Mouse (Mus musculus): ENCODE data around the gene Kifc1.
"Not testable (repeated sequence)": the region's sequence is repeated elsewhere in the genome, so short reads cannot be mapped to it uniquely, and the experiment has no call there.

Kifc1 gene

DNA sequence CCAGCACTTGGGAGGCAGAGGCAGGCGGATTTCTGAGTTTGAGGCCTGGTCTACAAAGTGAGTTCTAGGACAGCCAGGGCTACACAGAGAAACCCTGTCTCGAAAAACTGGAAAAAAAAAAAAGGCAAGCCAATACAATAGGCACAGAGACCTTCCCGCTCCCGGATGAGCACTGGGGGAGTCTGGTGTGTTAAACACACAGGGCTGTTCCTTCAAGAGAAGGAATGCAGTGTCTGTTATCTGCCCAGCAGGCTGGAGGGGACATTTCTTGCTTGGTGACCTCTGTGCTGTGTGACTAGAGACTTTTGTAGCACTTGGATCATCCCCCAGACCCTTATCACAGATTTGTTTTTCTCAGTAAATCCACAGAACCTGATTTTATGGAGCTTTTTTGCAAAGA is 11.2 kb upstream of the Kifc1 start:
- in situ Hi-C loops (cut with MboI): no loop called here

- in situ Hi-C loops (cut with MboI): no loop called here
These were observed 10.5 kb upstream of the Kifc1 start for GRCm38 (mm10) chr17:33900989-33901314.

- in situ Hi-C loops (cut with MboI): no loop called here
These were observed 10.0 kb upstream of the Kifc1 start for GRCm38 (mm10) chr17:33900281-33900988.

- in situ Hi-C loops (cut with MboI): no loop called here
These were observed 9.2 kb upstream of the Kifc1 start for GRCm38 (mm10) chr17:33899642-33900041.

DNA sequence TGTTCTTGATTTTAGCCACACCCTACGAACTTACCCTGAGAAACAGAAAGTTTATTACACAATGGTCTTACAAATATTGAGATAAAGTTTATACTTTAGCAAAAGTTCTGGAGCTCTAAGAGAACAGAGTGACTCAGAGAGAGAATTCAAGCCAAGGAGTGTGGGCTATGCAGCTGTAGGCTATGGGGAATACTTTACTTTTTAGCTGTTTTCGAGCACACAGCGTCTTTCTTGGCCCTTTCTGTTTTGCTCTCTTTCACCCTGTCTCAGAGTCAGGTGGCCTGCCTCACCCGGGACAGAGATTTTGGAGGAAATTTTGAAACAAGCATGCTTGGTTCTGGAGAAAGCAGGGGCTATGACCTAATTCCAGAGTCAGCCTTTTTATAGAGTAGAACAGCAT is 7.7 kb upstream of the Kifc1 start:
- in situ Hi-C loops (cut with MboI): not testable (repeated sequence)

GRCm38 (mm10) chr17:33897114-33897794 is 6.8 kb upstream of the Kifc1 start:
- in situ Hi-C loops (cut with MboI): no loop called here

DNA sequence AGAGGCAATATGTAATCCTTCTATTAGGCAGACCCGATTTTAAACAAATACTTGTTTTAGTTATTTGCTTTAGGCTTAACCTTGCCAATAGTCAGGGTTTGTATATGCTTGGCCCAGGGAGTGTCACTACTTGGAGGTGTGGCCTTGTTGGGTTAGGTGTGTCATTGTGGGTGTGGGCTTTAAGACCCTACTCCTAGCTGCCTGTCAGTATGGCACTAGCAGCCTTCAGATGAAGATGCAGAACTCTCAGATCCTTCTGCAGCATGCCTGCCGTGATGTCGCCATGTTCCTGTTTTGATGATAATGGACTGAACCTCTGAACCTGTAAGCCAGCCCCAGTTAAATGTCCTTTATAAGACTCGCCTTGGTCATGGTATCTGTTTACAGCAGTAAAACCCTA is 2.5 kb upstream of the Kifc1 start:
- in situ Hi-C loops (cut with MboI): not testable (repeated sequence)

DNA sequence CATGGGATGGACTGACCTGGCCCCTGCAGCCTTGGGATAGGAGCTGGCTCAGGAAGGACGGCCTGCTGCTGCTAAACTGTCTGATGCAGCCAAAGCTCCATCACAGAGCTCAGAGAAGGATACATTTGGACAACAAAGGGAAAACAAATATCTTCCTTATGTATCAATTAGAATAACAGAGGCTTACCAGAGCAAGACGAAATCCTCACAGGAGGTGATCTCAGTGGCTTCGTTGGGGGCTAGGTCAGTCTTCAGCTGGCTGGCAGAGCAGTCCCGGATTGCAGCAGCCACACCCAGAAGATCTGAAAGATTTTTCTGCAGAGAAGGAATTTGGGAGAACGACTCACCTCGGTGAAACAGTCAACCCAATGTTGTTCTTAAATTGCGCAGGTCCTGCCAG is 2.0 kb upstream of the Kifc1 start:
- in situ Hi-C loops (cut with MboI): no loop called here

- in situ Hi-C loops (cut with MboI): not testable (repeated sequence)
These were observed 1.4 kb upstream of the Kifc1 start for GRCm38 (mm10) chr17:33891892-33892291.

- in situ Hi-C loops (cut with MboI): no loop called here
These were observed 896 bp upstream of the Kifc1 start for GRCm38 (mm10) chr17:33891357-33891756.

DNA sequence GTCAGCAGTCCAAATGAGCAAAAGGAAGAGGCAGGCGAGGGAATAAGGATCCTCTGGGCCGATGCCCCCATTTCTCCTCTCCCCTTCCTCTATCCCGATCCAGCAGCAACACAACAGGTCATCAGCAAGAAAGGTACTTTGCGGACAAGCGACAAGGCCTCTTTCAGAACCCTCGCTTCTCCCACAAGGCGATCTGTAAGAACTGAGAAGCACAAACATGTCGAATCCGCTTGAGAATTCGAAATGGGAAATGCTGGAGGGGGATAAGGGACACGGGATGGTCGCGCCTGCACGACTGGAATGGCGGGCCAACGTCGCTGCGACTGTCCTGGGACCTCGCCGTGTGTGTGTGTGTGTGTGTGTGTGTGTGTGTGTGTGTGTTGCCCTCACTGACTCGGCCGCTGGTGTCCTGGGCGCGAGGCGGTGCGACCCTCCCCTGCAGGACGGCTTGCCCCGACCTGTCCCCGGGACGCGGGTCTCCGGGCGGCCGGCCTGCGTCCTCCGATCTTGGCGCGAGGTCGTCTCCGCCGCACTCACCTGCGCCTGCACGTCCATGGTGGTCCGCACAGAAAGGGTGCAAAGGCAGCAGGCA is 424 bp downstream of the Kifc1 start:
- in situ Hi-C loops (cut with MboI): not testable (repeated sequence)

- in situ Hi-C loops (cut with MboI): not testable (repeated sequence)
These were observed 2.2 kb downstream of the Kifc1 start for GRCm38 (mm10) chr17:33888230-33888629.

DNA sequence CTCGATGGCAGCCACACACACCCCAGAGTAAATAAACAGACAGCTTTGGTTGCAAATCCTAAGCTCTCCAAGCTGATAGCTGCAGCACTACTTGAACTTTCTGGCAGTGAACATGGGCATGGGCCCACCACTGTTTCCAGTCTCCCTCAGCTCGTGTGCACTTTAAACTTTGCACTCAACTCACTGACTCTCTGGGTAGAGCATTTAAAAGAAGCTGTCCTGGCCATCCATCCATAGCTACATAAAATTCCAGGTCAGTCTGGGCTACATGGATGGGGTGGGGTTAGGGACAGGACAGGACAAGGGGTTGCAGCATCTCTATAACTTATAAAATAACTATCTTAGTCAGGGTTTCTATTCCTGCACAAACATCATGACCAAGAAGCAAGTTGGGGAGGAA is 2.7 kb downstream of the Kifc1 start:
- in situ Hi-C loops (cut with MboI): not testable (repeated sequence)

- in situ Hi-C loops (cut with MboI): not testable (repeated sequence)
These were observed 6.1 kb downstream of the Kifc1 start for GRCm38 (mm10) chr17:33884320-33884719.

- in situ Hi-C loops (cut with MboI): not testable (repeated sequence)
These were observed 14.7 kb downstream of the Kifc1 start for GRCm38 (mm10) chr17:33875797-33876196.

- in situ Hi-C loops (cut with MboI): no loop called here
These were observed 16.1 kb downstream of the Kifc1 start for GRCm38 (mm10) chr17:33874411-33874810.

GRCm38 (mm10) chr17:33873537-33873936 is 16.9 kb downstream of the Kifc1 start, which contains the start of gene Gm7029:
Gm7029 (plus strand) TSS chr17:33873837.
- in situ Hi-C loops (cut with MboI): not testable (repeated sequence)

DNA sequence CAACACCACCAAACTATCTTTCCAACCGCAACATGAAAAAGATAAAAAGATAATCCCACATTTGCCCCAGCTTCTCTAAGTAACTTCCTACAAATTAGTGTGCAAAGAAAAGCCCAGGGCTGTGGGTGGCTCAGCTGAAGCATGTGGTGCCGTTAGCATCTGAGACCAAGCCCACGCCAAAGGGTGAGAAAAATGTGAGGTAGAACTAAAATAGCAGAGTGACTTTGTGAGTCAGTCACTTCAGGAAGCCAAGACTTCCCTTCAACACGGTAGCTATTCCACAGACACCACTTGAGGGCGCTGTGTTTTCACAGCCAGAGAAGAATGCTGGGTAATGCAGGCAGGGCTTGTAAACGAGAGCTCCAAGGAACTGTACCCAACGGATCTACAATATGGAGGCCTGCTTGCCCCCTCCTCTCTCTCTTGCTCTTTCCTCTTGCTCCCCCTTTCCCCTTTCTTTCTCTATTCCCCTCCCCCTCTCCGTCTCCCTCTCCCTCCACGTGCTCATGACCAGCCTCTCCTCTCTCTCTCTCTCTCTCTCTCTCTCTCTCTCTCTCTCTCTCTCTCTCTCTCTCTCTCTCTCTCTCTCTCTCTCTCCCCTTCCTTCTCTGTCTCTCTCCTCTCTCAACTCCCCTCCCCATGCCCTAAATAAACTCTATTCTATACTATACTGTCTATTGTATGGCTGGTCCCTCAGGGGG is 25.0 kb downstream of the Kifc1 start:
- in situ Hi-C loops (cut with MboI): no loop called here

- in situ Hi-C loops (cut with MboI): no loop called here
These were observed 32.6 kb downstream of the Kifc1 start for GRCm38 (mm10) chr17:33857816-33858215.

DNA sequence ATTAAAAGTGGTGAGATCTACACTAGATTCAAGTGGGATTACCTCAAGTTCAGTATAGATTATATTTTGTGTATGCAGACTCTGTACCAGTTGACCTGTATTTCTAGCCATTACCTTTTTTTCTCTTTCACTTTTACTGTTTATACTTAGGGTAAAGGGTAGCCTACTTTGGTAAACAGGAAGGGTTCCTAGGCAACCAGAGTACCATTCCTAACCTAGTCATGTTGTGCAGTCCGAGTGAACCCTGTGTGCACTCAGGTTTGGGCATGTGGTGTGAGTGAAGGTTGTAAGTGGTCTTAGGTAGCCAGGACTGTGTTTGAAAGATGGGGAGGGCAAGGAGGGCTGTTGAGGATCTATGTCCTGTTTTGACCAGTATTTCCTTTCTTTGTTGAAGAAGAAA is 39.1 kb downstream of the Kifc1 start:
- in situ Hi-C loops (cut with MboI): no loop called here

DNA sequence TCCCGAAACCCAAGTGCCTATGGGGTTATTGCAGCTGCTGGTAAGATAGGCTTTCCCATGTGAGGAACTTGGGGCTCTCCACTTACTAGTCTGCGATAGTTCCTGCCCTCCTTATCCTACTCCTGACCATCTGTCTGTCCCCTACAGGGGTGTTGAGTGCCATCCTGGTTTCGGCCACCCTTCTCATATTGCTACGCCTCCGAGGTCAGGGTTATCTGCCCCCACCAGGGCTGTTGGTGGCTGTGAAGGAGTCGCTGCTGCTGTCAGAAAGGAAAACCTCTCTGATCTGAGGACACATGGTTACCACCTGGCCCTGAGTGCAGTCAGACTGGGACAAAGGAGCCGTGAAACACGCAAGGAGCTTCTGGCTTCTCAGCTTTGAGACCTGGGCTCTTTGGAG is 42.3 kb downstream of the Kifc1 start:
- in situ Hi-C loops (cut with MboI): no loop called here

- in situ Hi-C loops (cut with MboI): no loop called here
These were observed 46.3 kb downstream of the Kifc1 start for GRCm38 (mm10) chr17:33844196-33844595.

All from mature B cell (primary cell).